Mouse (Mus musculus): ENCODE measurements around the gene Mrpl33.

DNA sequence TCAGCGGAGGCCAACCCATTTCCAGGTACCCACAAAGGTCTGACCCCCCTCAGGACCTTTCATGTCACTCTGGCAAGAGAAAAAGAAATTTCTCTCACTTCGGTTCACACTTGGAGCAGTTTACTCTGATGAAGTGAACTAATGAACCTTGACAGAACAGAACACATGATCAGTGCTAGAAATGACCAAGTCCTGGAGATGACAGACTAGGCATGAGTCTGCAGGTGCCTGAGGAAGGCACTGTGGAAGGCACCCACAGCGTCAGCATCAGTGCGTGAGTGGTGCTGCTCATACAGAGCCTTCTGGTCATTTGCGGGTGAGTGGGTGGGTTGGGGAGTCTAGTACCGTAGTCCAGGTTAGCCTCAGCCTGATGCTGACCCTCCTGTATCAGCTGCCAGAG is 49.1 kb downstream of the Mrpl33 start:
- TF ChIP-seq CTCF (IDR thresholded peaks at IDR 0.05; ENCODE audit: low read depth, low read length) (no peak), POLR2AphosphoS5 (IDR thresholded peaks at IDR 0.05; ENCODE audit: insufficient replicate concordance, low read depth, low read length) (no peak), TAL1 (conservative IDR thresholded peaks at IDR 0.05; ENCODE audit: low read depth, low read length) (no peak), GATA1 (IDR thresholded peaks at IDR 0.05; ENCODE audit: borderline replicate concordance, low read length) (no peak), GATA2 (IDR thresholded peaks at IDR 0.05; ENCODE audit: borderline replicate concordance, low read depth, low read length) (no peak)
